Mouse (Mus musculus) testis, adult 2 months (tissue): ENCODE measurements at regions not wholly inside any gene's neighbourhood (a gene's known extent, or its start where the extent isn't known, plus 50 kb on each side); places are given as distances from the start of the nearest gene placed in this dataset.
"Not testable (repeated sequence)": the region's sequence is repeated elsewhere in the genome, so short reads cannot be mapped to it uniquely, and the experiment has no call there.

Experiments used
- H3K27ac ChIP-seq: fragments of 200-500 bp; 2 replicates; pipeline ENCODE4 v1.5.1; 2012; ENCODE audit warnings: low read depth, low read length; ENCODE audit not compliant: control insufficient read depth, insufficient read depth
- H3K27me3 ChIP-seq: fragments of 200-500 bp; 2 replicates; pipeline ENCODE4 v1.6.1; 2012; ENCODE audit warnings: mild to moderate bottlenecking, low read length, moderate library complexity; ENCODE audit not compliant: control insufficient read depth, insufficient read depth
- H3K36me3 ChIP-seq: fragments of 200-500 bp; 2 replicates; pipeline ENCODE4 v1.6.1; 2012; ENCODE audit warnings: mild to moderate bottlenecking, low read length; ENCODE audit not compliant: control insufficient read depth, insufficient read depth
- H3K4me1 ChIP-seq: fragments of 200-500 bp; 2 replicates; pipeline ENCODE4 v1.6.1; 2012; ENCODE audit warnings: low read length; ENCODE audit not compliant: control insufficient read depth, insufficient read depth
- H3K4me3 ChIP-seq: fragments of 200-500 bp; 2 replicates; pipeline ENCODE4 v1.5.1; 2012; ENCODE audit warnings: low read depth, mild to moderate bottlenecking, low read length, moderate library complexity, mixed read lengths; ENCODE audit not compliant: control insufficient read depth
- CTCF ChIP-seq: fragments of 200-500 bp; IDR thresholded peaks from 2 replicates; pipeline ENCODE4 v1.5.1; 2012; ENCODE audit warnings: low read depth, mild to moderate bottlenecking, inconsistent platforms, low read length, moderate library complexity; ENCODE audit not compliant: control insufficient read depth, insufficient read depth, insufficient replicate concordance
- POLR2A ChIP-seq: fragments of 200-500 bp; IDR thresholded peaks from 2 replicates; pipeline ENCODE4 v1.6.1; 2012; ENCODE audit warnings: low read depth, mild to moderate bottlenecking, inconsistent platforms, low read length, moderate library complexity; ENCODE audit not compliant: control insufficient read depth

DNA sequence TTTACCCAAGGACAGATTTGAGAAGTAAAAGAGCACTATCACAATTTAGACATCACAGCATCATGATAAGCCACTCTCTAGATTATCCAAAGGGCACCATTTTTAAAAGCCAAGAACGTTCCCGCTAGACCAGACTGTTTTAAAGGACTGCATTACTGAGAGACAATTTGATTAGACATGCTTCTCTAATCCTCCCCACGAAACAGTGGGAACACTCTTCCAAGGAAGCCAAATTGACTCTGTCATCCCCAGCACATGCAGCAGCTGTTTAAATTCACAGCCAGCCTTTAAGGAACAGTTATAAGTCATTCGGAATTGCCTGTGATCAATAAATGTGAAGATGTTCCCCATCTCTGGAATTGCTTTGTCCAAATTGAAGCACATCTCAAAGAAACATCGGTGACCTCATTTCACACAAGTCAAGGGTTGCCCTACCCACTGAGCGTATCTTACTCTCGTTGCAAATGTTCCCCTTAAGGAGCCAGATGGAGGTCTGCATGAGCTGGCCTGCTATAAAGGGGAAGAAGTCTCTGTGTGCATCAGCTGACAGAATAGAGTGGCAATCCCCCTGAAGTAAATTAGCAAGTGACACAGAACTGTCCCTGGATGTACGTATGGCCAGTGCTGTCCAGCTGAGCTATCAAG is 393.2 kb downstream of the Pid1 start:
- H3K27ac ChIP-seq, result no peak overlapping the region
- no peaks in the 10 kb centered on the region for H3K36me3 ChIP-seq
- TF ChIP-seq CTCF (no peak), POLR2A (no peak)
- H3K4me3 ChIP-seq, result no peak overlapping the region
- H3K27me3 ChIP-seq, result no peaks in the 10 kb centered on the region
- no peaks in the 10 kb centered on the region for H3K4me1 ChIP-seq

GRCm38 (mm10) chr1:83964631-83965030 is 399.3 kb downstream of the Pid1 start:
- not testable (repeated sequence) for H3K4me1 ChIP-seq, H3K4me3 ChIP-seq, H3K36me3 ChIP-seq, H3K27ac ChIP-seq, H3K27me3 ChIP-seq

DNA sequence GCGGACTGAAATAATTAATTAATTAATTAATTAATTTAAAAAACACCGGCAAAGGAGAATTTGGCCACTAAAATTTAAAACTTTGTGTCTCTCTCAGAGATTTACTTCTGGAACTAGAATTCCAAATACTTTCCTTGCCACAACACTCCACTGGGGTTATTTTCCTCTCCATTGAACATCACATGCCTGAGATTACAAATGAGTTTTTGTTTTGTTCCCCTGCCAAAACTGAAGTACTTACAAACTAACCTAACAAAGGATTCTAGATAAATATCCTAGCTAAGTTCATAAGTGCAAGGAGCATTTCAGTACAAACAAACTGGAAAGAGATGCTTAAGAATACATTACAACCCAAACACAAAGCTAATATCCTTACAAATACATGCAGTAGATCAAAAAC is 402.2 kb downstream of the Pid1 start:
- Histone ChIP-seq H3K27me3 (no peaks in the 10 kb centered on the region), H3K36me3 (no peaks in the 10 kb centered on the region), H3K4me1 (no peaks in the 10 kb centered on the region), H3K27ac (no peak overlapping the region), H3K4me3 (no peak overlapping the region)
- TF ChIP-seq CTCF (no peak), POLR2A (no peak)

DNA sequence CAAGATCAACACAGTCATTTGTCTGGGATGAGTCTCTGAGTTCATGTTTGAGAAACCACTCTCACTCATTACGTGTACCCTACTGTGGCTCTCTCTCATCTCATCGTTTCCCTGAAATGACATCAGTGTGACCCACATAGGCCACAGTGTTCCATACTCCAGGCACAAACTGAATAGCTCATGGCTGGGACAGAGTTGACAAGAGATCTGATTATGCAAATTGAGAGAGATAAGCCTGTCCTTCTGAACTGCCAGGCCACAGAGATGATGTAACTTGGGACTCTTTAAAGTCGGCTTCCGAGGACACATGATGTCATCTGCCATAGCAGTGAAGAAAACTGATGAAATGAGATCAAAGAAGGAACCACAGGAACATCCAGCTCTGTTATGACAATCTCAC is 404.2 kb downstream of the Pid1 start:
- Histone ChIP-seq H3K36me3 (no peaks in the 10 kb centered on the region), H3K27me3 (no peaks in the 10 kb centered on the region), H3K4me1 (no peaks in the 10 kb centered on the region), H3K4me3 (no peak overlapping the region), H3K27ac (no peak overlapping the region)
- TF ChIP-seq CTCF (no peak), POLR2A (no peak)

DNA sequence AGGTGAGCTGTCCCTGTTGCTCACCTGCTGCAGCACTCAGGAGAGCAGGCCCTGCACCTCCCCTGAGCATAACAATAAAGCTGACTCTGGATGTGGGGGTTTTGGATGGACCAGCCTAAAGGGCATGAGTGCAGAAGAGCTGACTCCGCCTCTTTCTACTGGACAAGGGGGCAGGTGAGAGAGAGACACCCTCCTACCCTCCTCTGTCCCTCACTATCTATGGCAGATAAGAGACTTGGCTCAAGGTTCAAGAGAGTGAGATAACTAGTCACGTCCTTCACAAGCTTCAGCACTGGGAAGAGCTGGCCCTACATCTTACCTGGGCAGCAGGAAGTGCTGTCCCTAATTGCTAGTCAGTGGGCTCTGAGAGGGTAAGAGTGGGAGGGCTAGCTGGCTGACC is 441.1 kb downstream of the Pid1 start:
- no peaks in the 10 kb centered on the region for H3K4me1 ChIP-seq
- TF ChIP-seq POLR2A, result no peak
- no peak for TF ChIP-seq CTCF
- no peak overlapping the region for H3K27ac ChIP-seq
- H3K36me3 ChIP-seq, result no peaks in the 10 kb centered on the region
- H3K27me3 ChIP-seq, result no peaks in the 10 kb centered on the region
- no peak overlapping the region for H3K4me3 ChIP-seq

DNA sequence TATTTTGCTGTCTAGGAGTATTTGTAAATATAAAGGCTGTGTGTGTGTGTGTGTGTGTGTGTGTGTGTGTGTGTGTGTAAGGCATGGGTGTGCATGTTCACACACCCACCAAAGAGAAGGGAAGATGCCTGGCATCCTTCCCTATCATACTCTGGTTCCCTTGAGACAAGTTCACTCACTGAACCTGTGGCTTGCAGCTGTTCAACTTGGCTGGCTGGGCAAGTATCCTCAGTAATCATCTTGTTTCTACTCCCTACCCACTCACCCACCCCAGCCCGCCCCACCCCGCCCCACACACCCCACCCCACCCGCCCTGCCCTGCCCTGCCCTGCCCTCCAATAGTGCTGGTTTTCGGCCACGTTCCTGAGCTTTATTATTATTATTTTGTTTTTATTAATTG is 448.5 kb downstream of the Pid1 start:
- Histone ChIP-seq H3K36me3 (no peaks in the 10 kb centered on the region), H3K4me1 (no peaks in the 10 kb centered on the region; the same call in 1 of the 2 replicates), H3K27me3 (no peaks in the 10 kb centered on the region), H3K4me3 (no peak overlapping the region), H3K27ac (no peak overlapping the region)
- TF ChIP-seq POLR2A (no peak), CTCF (no peak)

DNA sequence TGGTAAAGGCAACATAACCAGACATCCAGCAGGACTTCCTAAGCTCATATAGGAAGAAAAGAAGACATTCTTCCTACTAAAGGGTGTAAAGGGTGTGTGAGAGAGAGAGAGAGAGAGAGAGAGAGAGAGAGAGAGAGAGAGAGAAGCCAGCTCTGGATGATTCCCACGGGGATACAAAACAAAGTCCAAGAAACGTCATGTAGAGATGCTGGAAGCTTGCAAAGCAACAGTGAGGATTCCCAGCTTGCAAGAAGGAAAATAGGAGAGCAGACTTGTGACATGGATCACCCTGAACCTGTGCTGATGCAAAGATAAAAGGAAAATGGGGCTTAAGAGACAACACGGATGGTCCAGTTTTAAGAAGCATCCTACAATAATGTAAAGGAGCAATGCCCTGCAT is 456.6 kb downstream of the Pid1 start:
- H3K4me1 ChIP-seq, result no peaks in the 10 kb centered on the region
- TF ChIP-seq CTCF (no peak), POLR2A (no peak)

GRCm38 (mm10) chr1:83906906-83907305 is 457.1 kb downstream of the Pid1 start:
- Histone ChIP-seq H3K4me3 (no peak overlapping the region), H3K4me1 (no peaks in the 10 kb centered on the region), H3K27ac (no peak overlapping the region), H3K27me3 (no peaks in the 10 kb centered on the region), H3K36me3 (no peaks in the 10 kb centered on the region)
- TF ChIP-seq POLR2A (no peak), CTCF (no peak)

More for the DNA sequence above, 456.6 kb downstream of the Pid1 start:
- Histone ChIP-seq H3K27ac (no peak overlapping the region), H3K27me3 (no peaks in the 10 kb centered on the region), H3K36me3 (no peaks in the 10 kb centered on the region), H3K4me3 (no peak overlapping the region)
